Mouse (Mus musculus): ENCODE data around the gene Nceh1.

Gene Nceh1

GRCm38 (mm10) chr3:27182733-27183600 lies at the start of gene Nceh1:
TSS of gene Nceh1 (plus strand) at chr3:27182965.
- TF ChIP-seq GATA4 (IDR thresholded peaks at IDR 0.05; ENCODE audit: insufficient replicate concordance, low read length): peak; percentile 7; the same call in 1 of the 2 replicates

GRCm38 (mm10) chr3:27140101-27140500 lies 42.7 kb upstream of the Nceh1 start:
- TF ChIP-seq GATA4 (IDR thresholded peaks at IDR 0.05; ENCODE audit: insufficient replicate concordance, low read length): no peak

- no peak for TF ChIP-seq GATA4 (IDR thresholded peaks at IDR 0.05; ENCODE audit: insufficient replicate concordance, low read length)
Observed at GRCm38 (mm10) chr3:27143570-27143969, 39.2 kb upstream of the Nceh1 start.

- no peak for TF ChIP-seq GATA4 (IDR thresholded peaks at IDR 0.05; ENCODE audit: insufficient replicate concordance, low read length)
Observed at GRCm38 (mm10) chr3:27145733-27146132, 37.0 kb upstream of the Nceh1 start.

GRCm38 (mm10) chr3:27153191-27153671 lies 29.5 kb upstream of the Nceh1 start:
- no peak for TF ChIP-seq GATA4 (IDR thresholded peaks at IDR 0.05; ENCODE audit: insufficient replicate concordance, low read length)

GRCm38 (mm10) chr3:27153701-27154209 lies 29.0 kb upstream of the Nceh1 start, which contains the start of gene Ect2:
TSS of gene Ect2 (minus strand) at chr3:27153878.
- no peak for TF ChIP-seq GATA4 (IDR thresholded peaks at IDR 0.05; ENCODE audit: insufficient replicate concordance, low read length)

- no peak for TF ChIP-seq GATA4 (IDR thresholded peaks at IDR 0.05; ENCODE audit: insufficient replicate concordance, low read length)
Observed at GRCm38 (mm10) chr3:27154280-27154679, 28.5 kb upstream of the Nceh1 start.

GRCm38 (mm10) chr3:27155051-27155855 lies 27.5 kb upstream of the Nceh1 start:
- no peak for TF ChIP-seq GATA4 (IDR thresholded peaks at IDR 0.05; ENCODE audit: insufficient replicate concordance, low read length)

GRCm38 (mm10) chr3:27155856-27156593 lies 26.7 kb upstream of the Nceh1 start:
- 0 out of 2 replicates have a peak, but pooled peaks have one; percentile 33 for TF ChIP-seq GATA4 (IDR thresholded peaks at IDR 0.05; ENCODE audit: insufficient replicate concordance, low read length)

GRCm38 (mm10) chr3:27156594-27156949 lies 26.2 kb upstream of the Nceh1 start:
- no peak for TF ChIP-seq GATA4 (IDR thresholded peaks at IDR 0.05; ENCODE audit: insufficient replicate concordance, low read length)

- TF ChIP-seq GATA4 (IDR thresholded peaks at IDR 0.05; ENCODE audit: insufficient replicate concordance, low read length): no peak
Observed at GRCm38 (mm10) chr3:27158910-27159309, 23.9 kb upstream of the Nceh1 start.

- TF ChIP-seq GATA4 (IDR thresholded peaks at IDR 0.05; ENCODE audit: insufficient replicate concordance, low read length): no peak
Observed at GRCm38 (mm10) chr3:27161645-27162409, 20.9 kb upstream of the Nceh1 start.

GRCm38 (mm10) chr3:27162410-27162804 lies 20.4 kb upstream of the Nceh1 start:
- TF ChIP-seq GATA4 (IDR thresholded peaks at IDR 0.05; ENCODE audit: insufficient replicate concordance, low read length): no peak

GRCm38 (mm10) chr3:27165481-27166065 lies 17.2 kb upstream of the Nceh1 start:
- TF ChIP-seq GATA4 (IDR thresholded peaks at IDR 0.05; ENCODE audit: insufficient replicate concordance, low read length): no peak
